Mouse (Mus musculus) splenic B cell, adult 2 months (primary cell): ENCODE data around the gene Unc50.

ENCODE experiments used
- DNase-seq: peaks from one replicate; pipeline ENCODE4 v3.0.0-alpha.2; 2011; ENCODE audit warnings: low read depth, low spot score
- H3K27me3 ChIP-seq: 2 replicates; pipeline ENCODE4 v1.6.1; 2012; ENCODE audit warnings: mild to moderate bottlenecking, low read length, moderate library complexity, mixed read lengths; ENCODE audit not compliant: control insufficient read depth, poor library complexity, insufficient read depth, severe bottlenecking
- H3K36me3 ChIP-seq: 2 replicates; pipeline ENCODE4 v1.6.1; 2012; ENCODE audit warnings: mild to moderate bottlenecking, low read length, moderate library complexity, mixed read lengths; ENCODE audit not compliant: control insufficient read depth, poor library complexity, insufficient read depth, severe bottlenecking

Gene Unc50

DNA sequence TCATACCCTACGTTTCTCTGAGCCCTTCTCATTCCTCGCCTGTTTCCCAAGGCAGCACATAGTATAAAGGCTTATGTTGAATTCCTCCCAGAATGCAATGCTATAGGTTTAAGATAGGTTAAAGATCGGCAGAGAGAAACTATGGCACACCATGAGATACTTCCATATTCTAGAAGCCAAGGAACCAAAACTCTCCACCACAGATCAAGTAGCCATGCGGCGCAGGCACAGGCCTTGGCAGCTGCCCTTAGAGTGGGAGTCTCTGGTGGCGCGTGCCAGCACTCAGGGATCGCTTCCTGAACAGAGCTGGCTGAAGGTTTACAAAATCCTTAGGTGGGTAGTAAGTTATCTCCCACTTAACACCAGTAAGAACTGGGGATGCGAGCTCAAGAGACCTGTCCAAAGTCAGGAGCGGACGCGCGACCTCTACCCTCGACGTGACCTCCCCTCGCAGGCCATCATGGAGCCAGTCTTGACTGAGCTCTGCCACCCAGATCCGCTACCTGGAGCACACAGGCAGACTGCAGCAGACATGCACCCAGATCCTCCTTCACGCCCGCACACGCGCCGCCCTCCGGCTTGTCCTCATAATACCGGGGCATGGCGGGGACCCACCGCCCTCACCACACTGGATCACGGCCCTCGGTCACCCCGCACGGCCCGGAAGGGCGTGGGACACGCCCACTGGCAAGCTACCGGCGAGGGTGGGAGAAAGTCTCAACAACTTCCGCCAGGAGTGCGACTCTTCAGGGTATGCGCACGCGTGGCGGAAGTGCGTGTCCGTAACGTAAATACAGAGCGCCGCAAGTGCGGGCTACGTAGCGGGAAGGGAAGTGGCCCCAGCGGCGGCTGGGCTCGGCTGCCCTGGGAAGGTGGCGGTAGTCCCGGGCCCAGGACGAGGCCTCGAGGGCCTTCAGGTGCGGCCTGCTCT lies at the start of gene Unc50, which contains the start of gene Coa5:
Gene Unc50, plus strand, starts transcription at position 774 of the 931 bp plus-strand sequence.
Gene Coa5, minus strand, starts transcription at position 738 of the 931 bp plus-strand sequence.
- peak; percentile 96 for DNase-seq
- Histone ChIP-seq H3K36me3 (peaks cover 9% of the 10 kb centered on the region), H3K27me3 (no peaks in the 10 kb centered on the region)

DNA sequence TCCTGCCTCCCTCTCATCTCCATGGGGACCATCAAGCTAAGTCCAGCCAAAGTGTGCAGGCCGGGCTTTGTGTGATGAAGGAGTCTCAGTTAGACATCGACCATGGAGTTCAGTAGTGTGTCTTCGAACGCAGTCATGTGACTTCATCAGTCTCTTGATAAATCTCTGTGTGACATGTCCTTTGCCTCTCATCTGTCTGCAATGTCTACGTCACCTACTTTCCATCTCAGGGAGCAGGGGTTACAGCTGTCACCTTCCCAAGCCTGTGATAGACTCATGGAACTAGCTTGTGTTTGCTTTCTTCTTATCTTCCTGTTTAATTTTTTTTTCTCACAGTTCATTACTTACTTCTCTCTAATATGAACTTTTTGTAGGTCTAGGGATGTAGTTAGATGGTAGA lies 49.0 kb upstream of the Unc50 start:
- Histone ChIP-seq H3K27me3 (no peaks in the 10 kb centered on the region; the same call in 1 of the 2 replicates), H3K36me3 (no peaks in the 10 kb centered on the region; the same call in none of the 2 replicates)
- DNase-seq = no peak

DNA sequence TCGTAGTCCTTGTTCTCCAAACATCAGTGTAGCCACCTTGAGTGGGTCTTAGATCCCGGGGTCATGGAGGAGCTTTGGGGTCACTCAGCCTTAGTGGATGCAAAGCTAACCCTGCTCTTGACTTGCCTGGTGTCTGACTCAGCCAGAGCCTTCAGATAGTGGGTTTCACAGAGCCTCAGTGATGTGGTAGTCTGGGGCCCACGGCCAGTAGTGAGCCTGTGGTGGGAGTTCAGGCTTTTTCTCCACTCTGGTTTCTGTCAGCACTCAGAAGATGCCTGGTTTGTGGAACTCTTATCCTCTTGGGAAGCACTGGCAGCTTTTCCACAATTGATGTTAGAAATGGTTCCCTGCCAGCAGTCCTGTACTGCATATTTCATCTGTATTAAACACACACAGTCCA lies 45.6 kb upstream of the Unc50 start:
- Histone ChIP-seq H3K36me3 (no peaks in the 10 kb centered on the region), H3K27me3 (no peaks in the 10 kb centered on the region; the same call in 1 of the 2 replicates)
- DNase-seq = no peak

DNA sequence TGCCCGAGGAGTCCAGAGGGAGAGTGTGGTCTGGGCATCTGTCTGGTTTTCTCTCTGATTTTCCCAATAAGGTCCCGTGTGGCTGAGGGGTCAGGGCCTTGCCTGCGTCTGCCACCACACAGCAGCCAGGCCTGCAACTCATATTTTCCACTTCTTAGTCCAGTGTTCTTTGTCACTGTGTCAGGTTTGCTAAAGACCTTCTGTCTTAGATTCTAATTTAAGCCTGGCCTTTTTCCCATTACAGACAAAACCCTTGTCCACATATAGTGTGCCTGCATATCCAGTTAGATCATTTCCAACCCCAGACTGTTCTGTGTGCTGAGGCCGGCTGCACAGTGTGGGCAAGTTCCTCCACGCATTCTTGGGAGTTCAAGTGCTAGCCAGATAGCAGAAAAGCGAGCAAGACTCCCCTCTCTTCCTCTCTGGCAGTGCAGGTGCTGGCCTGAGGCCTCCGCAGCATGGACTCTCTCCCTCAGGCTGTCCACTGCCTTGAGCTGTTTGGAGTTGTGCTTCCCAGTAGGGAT lies 43.4 kb upstream of the Unc50 start:
- H3K27me3 ChIP-seq = no peaks in the 10 kb centered on the region; the same call in 1 of the 2 replicates
- no peaks in the 10 kb centered on the region for H3K36me3 ChIP-seq
- DNase-seq = no peak

DNA sequence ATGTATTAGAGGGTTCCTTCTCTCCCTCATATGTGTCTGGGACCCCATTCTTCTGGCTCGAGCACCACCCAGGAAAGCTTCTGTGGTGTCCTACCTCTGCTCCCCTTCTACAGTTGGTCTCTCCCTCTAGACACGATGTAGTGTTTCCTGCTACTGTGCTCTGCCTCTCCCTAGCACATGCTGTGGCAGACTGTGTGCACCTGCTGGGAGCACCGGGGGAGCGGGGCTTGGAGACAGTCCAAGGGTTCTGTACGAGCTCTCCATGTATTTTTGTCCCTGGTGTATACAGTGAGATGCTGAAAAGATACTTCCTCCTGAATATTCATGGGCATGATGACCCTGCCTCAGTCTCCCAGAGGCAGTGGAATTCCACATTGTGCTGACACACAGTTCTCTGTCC lies 36.8 kb upstream of the Unc50 start:
- DNase-seq = no peak
- Histone ChIP-seq H3K27me3 (no peaks in the 10 kb centered on the region), H3K36me3 (no peaks in the 10 kb centered on the region)

DNA sequence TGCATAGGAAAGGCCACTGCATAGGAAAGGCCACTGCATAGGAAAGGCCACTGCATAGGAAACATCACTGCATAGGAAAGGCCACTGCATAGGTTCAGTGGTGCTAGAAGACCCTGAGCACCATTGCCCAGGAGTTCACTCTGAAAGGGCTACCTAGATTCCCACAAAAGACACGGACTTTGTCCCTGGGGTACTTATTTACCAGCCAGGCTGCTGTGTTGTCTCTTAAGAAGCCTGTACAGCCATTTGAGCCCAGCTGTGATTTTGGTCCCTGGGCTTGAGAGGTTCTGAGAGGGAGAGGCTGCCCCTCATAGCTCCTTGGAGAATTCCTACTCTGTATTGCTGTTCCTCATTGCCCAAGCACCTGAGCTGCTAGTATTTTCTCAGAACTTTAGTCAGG lies 33.5 kb upstream of the Unc50 start:
- no peaks in the 10 kb centered on the region; the same call in 1 of the 2 replicates for H3K36me3 ChIP-seq
- DNase-seq = no peak
- H3K27me3 ChIP-seq = no peaks in the 10 kb centered on the region

DNA sequence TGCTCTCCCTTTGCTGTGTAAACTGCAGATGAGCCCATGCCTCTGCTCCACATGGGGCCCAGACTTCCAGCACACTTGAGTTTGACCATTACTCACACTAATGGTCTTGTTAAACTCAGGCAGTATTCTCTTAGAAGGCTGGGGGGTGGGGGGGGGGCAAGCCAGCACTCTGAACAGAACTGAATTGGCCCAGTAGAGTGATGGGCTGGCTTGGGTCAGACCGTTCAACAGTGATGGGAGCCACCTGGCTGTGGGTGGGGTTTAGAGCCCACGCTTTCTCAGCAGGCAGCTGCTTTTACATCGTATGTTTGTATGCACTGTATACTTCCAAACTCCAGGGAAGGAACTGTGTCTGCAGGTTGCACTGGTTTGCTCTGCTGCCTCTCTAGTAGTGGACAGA lies 31.0 kb upstream of the Unc50 start:
- H3K36me3 ChIP-seq = no peaks in the 10 kb centered on the region; the same call in 1 of the 2 replicates
- DNase-seq = no peak
- no peaks in the 10 kb centered on the region for H3K27me3 ChIP-seq

DNA sequence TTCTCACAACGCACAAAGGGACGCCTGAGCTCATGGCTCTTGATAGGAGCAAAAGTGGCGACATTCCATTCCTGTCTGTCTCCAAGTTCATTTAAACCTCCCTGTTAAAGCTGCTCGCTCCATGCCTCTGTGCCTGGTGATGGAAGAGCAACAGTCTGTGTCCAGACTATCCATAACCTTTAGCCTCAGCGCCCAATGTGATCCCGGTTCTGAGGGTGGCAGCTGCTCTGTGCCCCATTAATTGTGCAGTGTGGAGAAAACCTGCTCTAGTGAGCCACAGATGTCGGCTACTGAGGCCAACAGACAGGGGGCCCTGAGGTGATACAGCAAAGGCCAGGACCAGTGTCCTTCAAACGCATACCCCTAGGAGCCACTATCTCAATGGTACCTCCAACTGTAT lies 30.2 kb upstream of the Unc50 start:
- Histone ChIP-seq H3K27me3 (no peaks in the 10 kb centered on the region), H3K36me3 (no peaks in the 10 kb centered on the region; the same call in 1 of the 2 replicates)
- DNase-seq = no peak

DNA sequence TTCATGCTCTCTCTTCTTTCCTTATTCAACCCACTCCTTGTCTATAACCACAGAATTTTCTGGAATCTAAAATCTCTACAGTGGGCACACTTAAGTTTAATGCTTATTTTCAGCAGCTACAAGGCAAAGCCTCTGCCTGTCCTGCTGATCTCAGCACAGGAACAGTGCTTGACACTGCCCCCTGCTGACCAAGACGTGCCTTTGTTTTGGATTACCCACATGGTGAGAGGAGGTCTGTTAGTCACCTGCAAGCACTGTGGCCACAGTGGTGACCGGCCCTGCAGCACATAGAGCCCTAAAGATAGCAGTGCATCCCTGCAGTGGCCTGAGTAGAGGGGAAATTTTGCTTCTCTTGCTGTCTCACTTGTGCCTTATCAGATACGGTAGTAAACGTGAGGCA lies 28.3 kb upstream of the Unc50 start:
- Histone ChIP-seq H3K36me3 (no peaks in the 10 kb centered on the region; the same call in 1 of the 2 replicates), H3K27me3 (no peaks in the 10 kb centered on the region)
- peak; percentile 83 for DNase-seq

DNA sequence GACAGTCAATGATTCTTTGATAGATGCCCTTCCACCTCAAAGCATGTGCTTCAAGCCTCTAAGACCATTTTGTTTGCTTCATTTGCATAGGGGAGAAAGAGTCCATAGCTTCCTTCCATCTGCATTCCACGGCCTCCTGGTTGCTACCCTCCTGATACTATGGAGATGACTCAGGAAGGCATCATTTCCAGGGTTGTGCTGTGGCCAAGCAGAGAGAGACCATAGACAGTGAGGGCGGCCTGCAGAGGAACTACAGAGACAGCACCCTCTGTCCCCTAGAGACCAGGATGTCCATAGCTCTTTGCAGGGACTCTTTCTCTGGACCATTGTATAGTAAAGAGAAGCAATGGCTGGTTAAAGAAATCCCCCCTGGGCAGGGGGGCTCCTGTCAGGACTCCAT lies 24.8 kb upstream of the Unc50 start:
- DNase-seq = no peak
- H3K27me3 ChIP-seq = no peaks in the 10 kb centered on the region
- H3K36me3 ChIP-seq = no peaks in the 10 kb centered on the region; the same call in 1 of the 2 replicates

DNA sequence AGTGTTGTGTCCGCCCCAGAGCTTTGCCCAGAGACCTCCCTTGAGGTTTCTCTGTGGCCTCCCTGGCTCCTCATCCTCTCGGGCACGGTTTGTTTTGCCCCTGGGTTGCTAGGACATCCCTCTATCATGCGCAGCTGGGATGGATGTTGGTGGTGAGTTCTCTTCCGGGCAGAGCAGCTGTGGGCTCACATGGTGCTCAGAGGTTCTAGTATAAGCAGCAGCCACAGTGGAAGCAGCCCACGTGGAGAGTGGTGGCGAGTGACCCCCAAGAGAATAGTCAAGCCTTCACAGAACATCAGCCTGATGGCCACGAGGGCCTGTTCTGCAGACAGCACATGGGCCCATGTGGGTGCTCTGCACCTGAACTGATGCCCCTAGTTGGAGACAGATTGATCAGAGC lies 22.7 kb upstream of the Unc50 start:
- H3K27me3 ChIP-seq = no peaks in the 10 kb centered on the region
- no peak for DNase-seq
- no peaks in the 10 kb centered on the region; the same call in 1 of the 2 replicates for H3K36me3 ChIP-seq

DNA sequence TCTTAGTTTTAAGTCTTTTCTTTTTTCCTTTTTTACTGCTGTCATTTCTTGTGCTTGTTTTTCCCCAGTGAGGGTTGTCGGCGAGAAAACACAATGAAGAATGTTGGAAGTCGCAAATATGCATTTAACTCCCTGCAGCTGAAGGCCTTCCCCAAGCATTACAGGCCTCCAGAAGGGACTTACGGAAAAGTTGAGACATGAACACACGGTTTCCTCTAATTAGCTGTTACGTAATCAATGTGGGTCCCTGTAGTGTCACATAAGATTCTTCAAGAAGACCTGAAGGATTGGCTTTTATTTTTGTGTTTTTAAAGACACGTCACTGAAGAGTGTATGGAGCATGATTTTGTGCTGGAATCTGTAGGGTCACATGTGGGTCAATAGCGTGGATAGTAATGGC lies 21.9 kb upstream of the Unc50 start:
- no peak for DNase-seq
- Histone ChIP-seq H3K27me3 (no peaks in the 10 kb centered on the region), H3K36me3 (no peaks in the 10 kb centered on the region; the same call in 1 of the 2 replicates)

DNA sequence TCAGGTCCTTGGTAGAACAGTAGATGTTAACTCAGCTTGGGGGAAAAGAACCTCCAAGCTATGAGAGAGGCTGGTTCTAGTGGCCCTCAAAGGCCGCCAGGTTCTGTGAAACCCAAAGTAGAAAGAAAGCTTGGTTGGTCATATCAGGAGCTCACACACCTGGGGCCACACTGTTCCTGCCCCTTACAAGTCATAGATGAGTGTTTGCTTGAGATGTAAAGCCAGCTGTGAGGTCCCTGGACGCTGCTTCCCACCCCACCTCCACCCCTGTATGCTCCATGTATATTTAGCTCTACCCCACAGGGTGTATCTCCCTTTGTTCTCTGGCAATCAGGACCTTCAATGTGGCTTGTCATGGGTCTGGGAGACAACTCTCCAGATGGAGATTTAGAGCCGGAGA lies 21.3 kb upstream of the Unc50 start:
- Histone ChIP-seq H3K36me3 (no peaks in the 10 kb centered on the region), H3K27me3 (no peaks in the 10 kb centered on the region)
- DNase-seq = no peak

DNA sequence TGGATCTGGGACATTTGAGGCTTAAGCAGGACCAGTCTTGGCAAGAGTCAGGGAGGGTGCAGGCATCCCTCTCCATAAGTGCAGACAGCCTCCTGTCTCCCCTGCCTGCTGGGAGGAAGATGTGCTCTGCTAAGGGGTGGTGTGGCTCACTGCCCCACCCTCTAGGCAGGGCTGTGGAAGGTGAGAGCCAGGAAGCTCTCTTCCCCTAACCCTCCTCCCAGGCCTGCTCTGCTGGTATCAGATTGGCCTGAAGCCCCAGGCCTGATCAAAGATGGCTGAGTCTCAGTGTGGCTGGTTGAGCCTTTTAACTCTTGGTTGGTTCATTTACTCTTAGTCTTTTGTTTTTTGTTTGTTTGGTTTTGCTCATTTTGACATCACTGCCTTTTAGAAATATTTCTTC lies 20.3 kb upstream of the Unc50 start:
- DNase-seq = no peak

DNA sequence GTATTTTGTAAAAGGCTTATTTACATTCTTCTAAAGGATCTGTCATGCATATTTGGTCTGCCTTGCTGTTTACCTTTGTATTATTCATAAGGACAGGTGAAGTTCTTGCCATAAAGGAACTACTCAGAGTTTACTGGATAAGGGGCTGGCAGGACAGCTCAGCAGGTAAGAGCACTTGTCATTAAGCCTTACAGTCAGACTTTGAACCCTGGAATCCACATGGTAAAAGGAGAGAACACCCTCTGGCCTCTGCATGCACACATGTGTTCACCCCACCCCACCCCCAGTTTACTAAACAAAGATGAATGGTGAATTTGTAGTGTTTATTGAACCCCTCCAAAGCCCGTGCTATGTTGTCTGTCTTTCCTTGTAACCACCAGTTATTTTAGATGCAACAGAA lies 14.5 kb upstream of the Unc50 start:
- no peak for DNase-seq
- Histone ChIP-seq H3K36me3 (no peaks in the 10 kb centered on the region; the same call in 1 of the 2 replicates), H3K27me3 (no peaks in the 10 kb centered on the region)

More for the DNA sequence above, 20.3 kb upstream of the Unc50 start:
- Histone ChIP-seq H3K27me3 (no peaks in the 10 kb centered on the region), H3K36me3 (no peaks in the 10 kb centered on the region)
